Mouse (Mus musculus) layer of hippocampus, postnatal 10 days (tissue): ENCODE measurements at regions not wholly inside any gene's neighbourhood (a gene's known extent, or its start where the extent isn't known, plus 50 kb on each side); places are given as distances from the start of the nearest gene placed in this dataset.
"Not testable (repeated sequence)": the region's sequence is repeated elsewhere in the genome, so short reads cannot be mapped to it uniquely, and the experiment has no call there.

Experiments
- DNase-seq, 2 experiments: peaks; one replicate each; pipeline ENCODE4 v3.0.0; 2021; ENCODE audit warnings: low spot score in 2 of 2

GRCm38 (mm10) chr12:56064183-56064582, 228.1 kb downstream of the Brms1l start:
- no peak for DNase-seq

GRCm38 (mm10) chr12:56058876-56059275, 222.8 kb downstream of the Brms1l start:
- DNase-seq = no peak

GRCm38 (mm10) chr12:56058463-56058862, 222.3 kb downstream of the Brms1l start:
- DNase-seq = peak; percentile 92 to 94

- no peak for DNase-seq
These were observed 219.3 kb downstream of the Brms1l start for GRCm38 (mm10) chr12:56055382-56055781.

GRCm38 (mm10) chr12:56046050-56046449, 209.9 kb downstream of the Brms1l start:
- DNase-seq = no peak

- DNase-seq = no peak
These were observed 184.9 kb downstream of the Brms1l start for GRCm38 (mm10) chr12:56020954-56021514.

GRCm38 (mm10) chr12:56020547-56020946, 184.4 kb downstream of the Brms1l start:
- no peak for DNase-seq

GRCm38 (mm10) chr12:56009976-56010375, 173.9 kb downstream of the Brms1l start:
- DNase-seq = no peak

GRCm38 (mm10) chr12:56005846-56006245, 169.7 kb downstream of the Brms1l start:
- DNase-seq = no peak

GRCm38 (mm10) chr12:56005321-56005720, 169.2 kb downstream of the Brms1l start:
- DNase-seq = no peak

GRCm38 (mm10) chr12:56004479-56004878, 168.4 kb downstream of the Brms1l start:
- DNase-seq = no peak

GRCm38 (mm10) chr12:56003561-56003960, 167.4 kb downstream of the Brms1l start:
- no peak for DNase-seq

- DNase-seq = peak in 1 of 2 experiments; percentile 20
These were observed 160.7 kb downstream of the Brms1l start for GRCm38 (mm10) chr12:55996585-55997377.

- DNase-seq = no peak
These were observed 147.6 kb downstream of the Brms1l start for GRCm38 (mm10) chr12:55983565-55984351.

- DNase-seq = no peak
These were observed 147.0 kb downstream of the Brms1l start for GRCm38 (mm10) chr12:55983128-55983527.

GRCm38 (mm10) chr12:55974262-55974661, 138.1 kb downstream of the Brms1l start:
- DNase-seq = peak in 1 of 2 experiments; percentile 12

- not testable (repeated sequence) for DNase-seq
These were observed 123.2 kb downstream of the Brms1l start for GRCm38 (mm10) chr12:55959319-55959718.

GRCm38 (mm10) chr12:55940566-55940965, 104.4 kb downstream of the Brms1l start:
- no peak for DNase-seq

GRCm38 (mm10) chr12:55939281-55940142, 103.4 kb downstream of the Brms1l start:
- peak in 1 of 2 experiments; percentile 7 for DNase-seq

- no peak for DNase-seq
These were observed 98.0 kb downstream of the Brms1l start for GRCm38 (mm10) chr12:55934172-55934571.

GRCm38 (mm10) chr12:55933417-55933816, 97.3 kb downstream of the Brms1l start:
- DNase-seq = no peak
